Mouse (Mus musculus): ENCODE measurements around the gene Pqlc2. TPM values are rescaled to one million over a fixed set of nuclear protein-coding genes. Genes with fewer than 3 reads are reported as not detected.

The Pqlc2 gene
- total RNA-seq (2021) = 1 to 10 TPM; 8.0 to 8.7 TPM
- long read RNA-seq, experiment 1, transcript Pqlc2-201 (9 exons, 1,532 nt) = major isoform, 7 of 13 reads
- long read RNA-seq, experiment 1, partial matches to known transcripts = 3 of 13 reads
- long read RNA-seq, experiment 1, other reads (novel, unspliced or antisense) = 1 of 13 reads
- long read RNA-seq, experiment 2, transcript Pqlc2-201 (9 exons, 1,532 nt) = major isoform, 9 of 13 reads
- long read RNA-seq, experiment 2, partial matches to known transcripts = 4 of 13 reads
- long read RNA-seq, experiment 2, other reads (novel, unspliced or antisense) = 0 of 13 reads

GRCm38 (mm10) chr4:139310171-139310898, at the start of gene Pqlc2, which contains the start of gene Akr7a5:
Gene Pqlc2 (minus strand): TSS chr4:139310708.
Gene Akr7a5 (plus strand): TSS chr4:139310744.
- peak; percentile 99 for DNase-seq

- DNase-seq = no peak
These were observed 46.7 kb upstream of the Pqlc2 start for GRCm38 (mm10) chr4:139357211-139357610.

- no peak for DNase-seq
These were observed 42.3 kb upstream of the Pqlc2 start for GRCm38 (mm10) chr4:139352832-139353231.

- DNase-seq = peak; percentile 91
These were observed 41.6 kb upstream of the Pqlc2 start, which contains the start of the genes Mrto4, Emc1 and Ubr4 for GRCm38 (mm10) chr4:139351931-139352711. Gene Mrto4 (minus strand): TSS chr4:139352576. Gene Emc1 (plus strand): TSS chr4:139352587. Gene Ubr4 (plus strand): TSS chr4:139352609.

GRCm38 (mm10) chr4:139345416-139346019, 35.0 kb upstream of the Pqlc2 start:
- no peak for DNase-seq

- DNase-seq = peak; percentile 68
These were observed 33.2 kb upstream of the Pqlc2 start for GRCm38 (mm10) chr4:139343718-139344117.

GRCm38 (mm10) chr4:139341556-139342233, 31.2 kb upstream of the Pqlc2 start:
- DNase-seq = peak; percentile 87

- no peak for DNase-seq
These were observed 30.3 kb upstream of the Pqlc2 start for GRCm38 (mm10) chr4:139340835-139341234.

GRCm38 (mm10) chr4:139338145-139338544, 27.6 kb upstream of the Pqlc2 start:
- no peak for DNase-seq

- peak; percentile 89 for DNase-seq
These were observed 26.4 kb upstream of the Pqlc2 start for GRCm38 (mm10) chr4:139336822-139337483.

GRCm38 (mm10) chr4:139335507-139335906, 25.0 kb upstream of the Pqlc2 start:
- no peak for DNase-seq

GRCm38 (mm10) chr4:139334631-139335295, 24.3 kb upstream of the Pqlc2 start:
- DNase-seq = no peak

GRCm38 (mm10) chr4:139330605-139331004, 20.1 kb upstream of the Pqlc2 start:
- peak; percentile 84 for DNase-seq

GRCm38 (mm10) chr4:139319740-139320139, 9.2 kb upstream of the Pqlc2 start:
- DNase-seq = no peak

- no peak for DNase-seq
These were observed 7.9 kb upstream of the Pqlc2 start for GRCm38 (mm10) chr4:139318449-139318848.

GRCm38 (mm10) chr4:139312632-139313031, 2.1 kb upstream of the Pqlc2 start:
- DNase-seq = no peak

GRCm38 (mm10) chr4:139311707-139312106, 1.2 kb upstream of the Pqlc2 start:
- no peak for DNase-seq

GRCm38 (mm10) chr4:139310899-139311701, 592 bp upstream of the Pqlc2 start:
- no peak for DNase-seq

- DNase-seq = no peak
These were observed 857 bp downstream of the Pqlc2 start for GRCm38 (mm10) chr4:139309651-139310050.

Measured in adrenal gland, postnatal 10 days (tissue).